Mouse (Mus musculus) layer of hippocampus, postnatal 36 days (tissue): ENCODE data around the gene Dusp27. TPM values are rescaled to one million over a fixed set of nuclear protein-coding genes. Genes with fewer than 3 reads are reported as not detected.

Experiments
- DNase-seq, 2 experiments: peaks; one replicate each; pipeline ENCODE4 v3.0.0; 2022
- total RNA-seq, 2 experiments: library from RNA; stranded (reverse); gene quantifications; 2 replicates each; pipeline ENCODE4 v1.2.3; 2021

The Dusp27 gene
- total RNA-seq, 2 experiments from 2014 or later: not detected

DNA sequence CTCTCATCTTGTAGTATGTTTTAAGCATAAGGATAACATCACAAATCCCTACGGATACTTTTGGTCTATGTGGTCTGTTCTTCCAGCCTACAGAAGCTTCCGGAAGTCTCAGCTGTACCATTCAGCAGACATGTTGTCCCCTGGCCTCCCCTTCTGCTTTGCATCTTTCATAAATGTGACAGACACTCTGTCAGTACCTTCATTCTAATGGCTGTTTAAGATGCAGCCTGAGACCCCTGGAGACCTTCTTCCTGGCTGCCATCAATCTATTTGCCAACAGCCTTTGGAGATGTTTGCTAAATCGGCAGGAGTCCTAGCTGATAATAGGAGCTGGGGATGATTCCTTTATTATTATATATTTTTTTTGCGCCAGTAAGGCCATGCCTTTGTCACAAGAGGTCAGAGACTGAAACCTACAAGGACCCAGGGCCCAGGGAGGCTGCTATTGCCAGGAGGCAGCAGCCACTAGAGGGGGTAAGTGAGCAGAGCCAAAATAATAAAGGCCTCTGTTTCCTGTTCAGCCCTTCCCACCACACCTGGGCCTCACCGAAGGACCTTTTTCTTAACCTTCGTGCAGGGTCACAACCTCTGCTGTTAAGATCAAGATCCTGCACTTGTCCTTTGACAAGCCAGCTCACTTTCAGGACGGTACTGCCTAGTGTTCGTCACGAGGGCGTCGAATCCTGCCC lies 24.7 kb downstream of the Dusp27 start:
- no peak for DNase-seq

DNA sequence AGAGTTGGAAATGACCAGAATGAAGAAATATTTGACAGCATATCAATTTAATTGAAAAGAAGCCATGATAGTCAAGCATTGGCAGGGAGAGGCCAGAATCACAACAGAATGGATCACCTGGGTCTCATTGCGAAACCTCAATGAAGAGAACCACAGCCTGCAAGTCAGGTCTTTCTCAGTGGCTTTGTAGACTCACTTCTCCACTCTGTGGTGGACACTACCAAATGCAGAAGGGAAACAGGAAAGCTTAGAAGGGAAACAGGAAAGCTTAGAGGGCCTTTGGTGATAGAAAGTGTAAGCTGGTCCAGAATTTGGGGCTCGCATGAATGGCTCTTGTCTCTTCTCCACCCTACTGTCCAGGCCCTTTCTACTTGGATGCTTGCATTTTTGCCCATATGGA lies 29.6 kb downstream of the Dusp27 start:
- no peak for DNase-seq

DNA sequence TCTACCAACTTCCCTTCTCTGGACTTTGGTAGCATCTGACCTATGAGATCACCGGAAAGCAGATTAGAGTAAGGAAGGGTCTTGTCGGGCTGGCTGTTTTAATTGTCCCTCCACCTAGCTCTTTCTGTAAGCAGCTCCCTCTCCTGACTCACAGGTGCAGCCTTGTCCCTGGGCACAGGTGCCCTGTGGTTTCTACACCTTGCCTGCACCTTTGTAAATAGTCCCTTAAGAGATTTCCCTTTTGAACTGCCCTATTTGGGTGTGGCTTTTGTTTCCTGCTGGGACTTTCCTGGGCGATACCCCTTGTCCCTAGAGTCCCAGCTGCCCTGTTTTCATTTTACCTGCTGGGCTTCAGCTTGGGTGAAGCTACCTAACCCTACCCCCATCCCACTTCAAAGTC lies 33.3 kb downstream of the Dusp27 start:
- no peak for DNase-seq

DNA sequence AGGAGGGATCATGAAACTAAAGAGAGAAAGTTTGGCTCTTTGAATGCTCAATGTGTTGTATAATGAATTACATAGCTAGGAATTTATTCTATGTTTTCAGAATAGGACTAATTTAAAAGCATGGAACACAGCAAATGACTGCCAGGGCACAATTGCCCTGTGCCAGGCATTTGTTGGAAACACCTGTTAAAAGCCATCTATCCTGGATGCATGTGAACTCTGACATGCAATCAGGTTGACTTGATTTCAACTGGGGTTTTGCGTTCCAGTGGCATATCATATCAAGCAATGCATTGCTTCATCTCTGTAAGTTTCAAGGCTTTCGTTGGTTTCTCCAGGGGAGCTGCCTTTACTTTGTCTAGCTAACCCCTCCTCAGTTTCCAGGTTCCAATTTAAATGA lies 37.4 kb downstream of the Dusp27 start:
- no peak for DNase-seq

DNA sequence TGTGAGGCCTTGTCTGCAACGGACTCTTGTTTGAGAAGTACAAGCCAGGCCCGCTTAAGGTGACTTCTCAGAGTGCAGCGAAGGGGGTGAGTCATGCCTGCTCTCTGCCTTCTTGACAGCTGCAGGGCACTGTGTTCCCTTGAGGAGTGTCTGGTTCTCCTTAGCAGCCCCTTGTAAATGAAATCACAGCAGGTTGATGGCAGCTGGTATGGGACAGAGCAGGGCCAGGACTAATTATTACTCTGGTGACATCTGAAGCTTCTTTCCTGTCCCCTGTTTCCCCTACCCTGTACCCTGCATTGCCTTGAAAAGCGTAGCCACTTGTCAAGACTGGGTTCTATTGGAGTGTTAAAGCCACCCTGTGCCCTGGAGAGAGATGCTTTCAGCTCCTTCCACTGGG lies 38.0 kb downstream of the Dusp27 start:
- DNase-seq: no peak

DNA sequence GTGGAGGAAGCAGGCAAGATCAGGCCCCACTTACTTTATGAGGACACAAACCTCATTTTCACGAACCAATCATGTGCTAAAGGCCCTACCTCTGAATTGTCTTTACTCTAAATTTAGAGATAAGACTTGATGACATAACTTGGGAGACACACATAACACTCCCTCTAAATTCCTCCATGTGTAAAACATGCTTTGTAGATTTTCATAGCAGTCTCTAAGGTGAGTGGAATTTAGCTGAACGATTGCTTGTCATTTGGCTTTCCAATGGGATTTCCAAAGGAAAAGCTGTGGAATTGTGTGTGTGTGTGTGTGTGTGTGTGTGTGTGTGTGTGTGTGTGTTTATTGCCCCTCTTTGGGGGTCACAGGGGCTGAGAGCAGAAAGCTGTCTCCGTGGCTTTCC lies 38.4 kb downstream of the Dusp27 start:
- DNase-seq: no peak

DNA sequence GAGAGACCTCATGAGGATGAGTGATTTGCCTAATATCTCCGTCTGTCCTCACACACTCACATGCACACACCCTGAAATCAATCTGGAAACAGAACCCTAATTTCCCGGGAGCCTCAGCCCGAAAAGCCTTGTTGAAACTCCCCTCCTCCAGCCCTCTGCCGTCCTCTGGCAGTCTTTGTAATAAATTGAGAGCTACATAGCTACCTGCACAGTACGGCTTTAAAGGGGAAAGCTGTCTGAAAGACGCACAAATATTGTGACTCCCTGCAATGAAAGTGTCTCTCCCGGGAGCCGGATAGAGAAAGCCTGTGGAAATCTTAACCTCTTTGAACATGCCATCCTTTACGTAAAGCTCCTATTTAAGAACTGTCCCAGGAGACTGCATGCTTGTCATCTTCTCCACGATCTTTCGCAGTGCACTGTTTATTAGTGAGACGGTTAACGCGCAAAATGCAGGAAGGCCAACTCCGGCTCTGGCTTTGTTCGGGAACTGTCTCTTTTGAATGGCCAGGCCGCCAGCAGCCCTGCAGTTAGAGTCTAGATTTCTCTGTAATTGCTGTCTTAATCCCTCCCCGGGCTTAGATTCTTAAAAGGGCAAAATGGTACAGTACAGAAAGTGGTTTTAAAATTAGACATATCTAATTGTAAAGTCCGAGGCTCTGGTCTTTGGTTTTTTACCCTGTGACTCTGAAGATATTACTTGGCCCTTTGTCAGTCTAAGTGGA lies 39.1 kb downstream of the Dusp27 start:
- DNase-seq: no peak

DNA sequence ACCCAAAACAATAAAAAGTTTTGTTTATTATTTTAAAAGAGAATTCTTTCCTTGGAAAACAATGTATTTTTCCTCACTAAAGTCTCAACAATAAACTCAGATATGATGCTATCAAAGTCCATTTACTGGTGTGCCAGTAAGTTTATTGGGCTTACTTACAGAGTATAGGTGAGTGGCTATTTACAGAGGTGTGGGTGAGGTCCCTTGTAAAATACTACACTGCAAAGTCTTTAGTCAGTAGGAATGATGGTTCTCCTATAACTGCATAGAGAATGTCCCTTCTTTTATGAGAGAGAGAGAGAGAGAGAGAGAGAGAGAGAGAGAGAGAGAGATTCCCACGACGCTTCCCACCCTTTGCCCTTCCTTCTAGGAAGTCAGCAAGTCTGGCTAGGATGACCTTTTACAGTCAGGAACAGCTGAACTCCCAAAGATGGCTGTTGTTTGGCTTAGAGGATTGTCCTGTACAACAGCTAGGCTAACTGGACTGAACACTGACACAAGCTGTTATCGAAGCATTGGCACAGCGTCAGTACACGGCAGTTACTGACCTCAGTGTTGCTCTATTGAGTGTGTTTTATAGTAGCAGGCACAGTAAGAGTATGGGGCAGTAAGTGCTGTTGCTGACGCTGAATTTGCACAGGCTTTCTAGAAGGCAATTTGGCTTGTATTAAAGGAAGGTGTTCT lies 50.5 kb downstream of the Dusp27 start:
- DNase-seq: no peak

DNA sequence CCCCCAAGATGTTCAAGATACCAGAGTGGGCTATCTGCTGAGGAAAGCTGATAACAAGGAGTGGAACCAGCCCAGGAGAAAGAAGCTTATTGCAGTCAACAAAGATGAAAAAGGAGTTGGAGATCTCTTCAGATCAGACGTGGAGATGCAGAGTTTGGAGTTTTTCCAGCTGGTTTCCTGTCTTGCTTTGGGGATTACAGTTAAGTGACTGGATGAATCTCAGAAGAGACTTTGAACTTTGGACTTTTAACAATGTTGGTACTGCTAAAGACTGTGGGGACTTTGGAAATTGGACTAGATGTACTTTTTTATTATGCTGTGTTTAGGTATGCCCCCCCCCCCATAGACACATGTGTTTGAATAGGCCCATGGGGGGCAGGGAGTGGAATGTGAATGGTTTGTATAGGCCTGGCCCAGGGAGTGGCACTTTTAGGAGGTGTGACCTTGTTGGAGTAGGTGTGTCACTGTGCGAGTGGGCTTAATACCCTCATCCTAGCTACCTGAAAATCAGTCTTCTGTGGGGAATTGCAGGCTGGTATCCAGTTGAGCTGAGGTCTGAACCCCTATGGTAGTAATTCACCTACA lies 59.8 kb downstream of the Dusp27 start:
- DNase-seq: no peak

DNA sequence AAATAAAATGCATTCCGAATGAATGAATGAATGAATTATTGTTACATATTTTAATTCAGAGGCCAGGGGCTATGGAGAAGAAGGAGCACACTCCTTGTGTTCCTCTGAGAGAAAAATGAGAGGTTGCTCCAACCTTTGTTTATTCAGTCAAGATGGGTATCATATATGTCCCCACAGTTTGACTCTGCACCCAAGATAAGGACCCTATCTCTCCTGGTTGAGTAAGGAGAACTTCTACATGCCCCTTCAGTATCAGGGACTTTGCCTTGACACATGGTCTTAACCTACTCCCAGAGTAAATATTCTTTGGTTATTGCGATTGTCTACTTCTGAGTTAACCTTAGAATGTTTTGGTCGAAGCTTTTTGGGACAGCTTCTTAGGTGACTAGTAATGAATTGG lies 63.9 kb downstream of the Dusp27 start:
- no peak for DNase-seq

DNA sequence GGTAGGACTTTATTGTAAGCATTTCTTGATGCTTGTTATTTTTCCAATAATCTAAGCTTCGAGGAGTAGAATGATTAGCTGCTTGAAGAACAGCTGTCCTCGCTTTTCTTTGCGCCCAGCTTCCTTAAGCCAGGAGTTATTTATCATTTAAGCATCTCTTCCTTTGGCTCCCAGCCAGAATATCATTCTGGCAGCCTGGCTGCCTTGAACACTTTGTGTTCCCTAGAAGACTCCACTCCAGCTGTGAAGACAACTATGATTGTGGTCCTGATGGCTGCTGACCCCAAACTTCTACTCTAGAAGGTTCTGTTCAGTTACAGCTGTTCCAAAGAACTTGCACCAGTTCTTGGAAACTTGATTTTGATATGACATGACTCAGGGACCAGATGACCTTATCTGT lies 66.2 kb downstream of the Dusp27 start:
- DNase-seq: no peak

DNA sequence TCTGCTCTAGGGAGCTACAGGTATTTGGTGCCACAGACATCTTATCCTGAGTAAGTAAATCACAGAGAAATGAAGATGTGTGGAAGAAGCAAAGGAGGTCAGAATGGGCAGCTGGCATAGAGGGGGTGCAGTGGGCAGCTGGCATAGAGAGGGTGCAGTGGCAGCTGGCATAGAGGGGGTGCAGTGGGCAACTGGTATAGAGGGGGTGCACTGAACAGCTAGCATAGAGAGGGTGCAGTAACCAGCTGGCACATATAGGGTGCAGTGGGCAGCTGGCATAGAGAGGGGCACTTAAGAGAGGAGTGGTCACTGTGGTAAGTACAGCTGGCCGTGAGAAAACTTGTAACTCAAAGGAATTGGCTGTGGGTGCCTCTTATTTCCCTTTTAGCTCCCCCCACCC lies 67.3 kb downstream of the Dusp27 start:
- DNase-seq: no peak

DNA sequence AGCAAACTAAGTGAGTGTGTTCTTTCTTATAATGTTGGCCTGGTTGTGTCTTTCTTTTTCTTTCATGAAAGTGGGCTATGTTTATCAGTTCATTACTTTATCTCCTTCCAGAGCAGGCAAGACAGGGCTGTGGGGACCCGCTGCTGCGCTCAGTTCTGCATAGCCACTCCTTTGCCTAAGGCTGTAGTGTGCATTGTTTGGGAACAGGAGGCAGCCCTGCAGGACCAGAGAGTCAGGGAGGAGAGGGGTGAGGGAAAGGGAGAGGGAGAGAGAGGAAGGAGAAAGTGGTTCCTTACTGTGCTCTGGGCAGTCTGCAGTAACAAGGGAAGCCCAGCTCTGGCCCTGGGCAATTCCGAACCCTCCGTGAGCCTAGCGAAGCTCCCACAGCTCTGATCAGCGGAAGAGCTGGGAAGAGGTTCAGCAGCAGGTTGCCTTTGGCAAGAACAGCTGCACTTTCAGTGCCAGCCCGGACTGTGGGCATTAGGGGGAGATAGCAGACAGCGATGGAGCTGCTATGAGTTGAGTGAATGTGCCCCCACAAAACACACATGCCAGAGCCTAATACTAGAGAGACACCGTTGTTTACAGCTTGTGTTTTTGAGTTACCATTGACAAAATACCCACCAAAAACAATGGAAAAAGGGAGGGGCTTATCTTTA lies 71.5 kb downstream of the Dusp27 start:
- no peak for DNase-seq

DNA sequence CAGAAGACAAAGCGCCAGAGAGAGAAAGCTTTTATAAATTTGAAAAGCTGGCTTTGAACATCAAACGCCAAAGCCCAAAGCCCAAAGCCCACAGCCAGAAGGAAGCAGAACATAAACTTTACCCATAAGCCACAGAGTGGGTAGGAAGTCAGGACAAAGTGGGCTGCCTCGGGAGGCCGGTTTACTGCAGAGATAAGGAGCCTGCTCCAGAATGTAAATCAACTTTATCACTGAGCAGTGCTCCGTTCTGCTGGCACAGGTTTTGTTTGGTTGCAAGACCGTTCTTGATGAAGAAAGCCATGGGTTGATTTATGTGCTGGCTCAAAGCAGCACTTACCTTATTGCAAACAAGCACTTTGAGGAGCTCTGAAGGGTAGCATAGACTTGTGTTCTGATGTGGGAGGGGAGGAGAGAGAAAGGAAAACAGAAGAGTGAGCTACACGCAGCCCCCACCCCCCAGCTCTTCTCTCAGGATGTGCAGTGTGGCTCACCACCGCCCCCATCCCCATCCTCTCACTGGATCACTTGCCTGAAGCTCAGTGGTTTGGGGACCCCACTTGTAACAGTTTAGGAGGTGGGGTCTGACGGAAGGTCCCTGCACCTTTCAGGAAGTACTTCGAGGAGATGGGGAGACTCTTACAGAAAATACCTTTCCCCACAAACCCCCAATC lies 74.3 kb downstream of the Dusp27 start:
- DNase-seq: no peak

DNA sequence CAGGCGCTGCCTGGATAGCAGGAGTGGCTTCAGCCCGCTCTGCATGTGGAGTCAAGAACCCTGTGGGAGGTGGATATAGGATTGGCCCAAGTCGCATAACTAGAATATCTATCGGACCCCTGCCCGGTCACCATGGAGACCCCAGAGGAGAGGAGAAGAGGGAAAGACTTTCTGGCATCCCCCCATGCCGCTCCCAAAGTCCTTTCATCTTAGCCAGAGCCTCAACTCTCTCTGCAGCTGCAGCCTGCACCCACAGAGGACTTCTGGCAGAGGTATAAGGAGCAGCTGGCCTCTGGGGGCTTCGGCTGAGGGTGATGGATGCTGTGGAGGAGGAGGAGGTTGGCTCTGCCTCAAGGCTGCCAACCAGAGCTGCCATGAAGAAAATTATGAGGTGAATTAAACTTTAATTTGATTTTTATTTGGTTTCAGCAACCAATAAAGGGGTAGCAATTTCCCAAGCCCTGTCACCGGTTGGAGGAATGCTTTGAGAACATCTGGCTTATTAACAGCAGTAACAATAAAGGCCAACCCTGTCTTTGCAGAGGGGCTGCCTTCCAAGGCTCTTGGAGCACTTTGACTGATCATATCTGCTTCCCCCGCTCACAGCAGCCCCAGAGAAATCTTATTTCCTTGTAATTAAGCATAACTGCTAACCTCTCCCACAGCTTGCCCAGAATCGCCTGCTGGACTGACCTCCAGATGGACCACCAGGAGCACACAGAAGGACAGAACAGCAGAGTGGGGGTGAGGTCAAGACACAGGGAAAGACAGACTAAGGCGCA lies 78.5 kb downstream of the Dusp27 start:
- DNase-seq: no peak

DNA sequence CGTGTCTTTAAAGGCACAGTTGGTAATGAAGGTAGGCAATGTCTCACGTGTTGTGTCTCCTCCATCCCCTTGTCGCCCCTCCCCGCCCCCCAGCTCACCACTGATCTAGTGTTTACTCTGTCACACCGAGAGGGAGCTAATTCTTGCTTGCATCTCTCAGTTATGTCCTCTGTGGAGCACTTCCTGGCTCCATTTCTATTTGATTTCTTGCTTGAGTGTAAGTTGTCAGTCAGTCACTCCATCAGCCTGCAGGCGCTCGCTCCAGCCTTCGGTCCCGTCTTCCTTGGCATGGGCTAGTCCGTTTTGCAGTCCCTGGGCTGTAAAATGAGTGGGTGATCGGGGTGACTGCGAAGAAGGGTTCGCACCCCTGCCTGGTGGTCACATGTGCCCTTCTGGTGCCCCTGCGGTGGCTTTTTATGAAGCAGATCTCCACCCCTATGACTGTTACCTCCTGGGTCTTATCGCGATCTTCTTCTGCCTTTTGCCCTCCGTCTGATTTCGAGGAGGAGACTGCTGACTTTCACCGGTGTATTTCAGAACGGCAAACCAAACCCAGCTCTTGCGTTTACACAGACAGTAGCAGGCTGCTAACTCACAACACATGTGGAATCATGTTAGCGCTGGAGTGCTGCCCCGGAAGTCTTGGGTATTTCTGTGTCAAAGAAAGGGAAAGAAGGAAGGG lies 79.4 kb downstream of the Dusp27 start:
- DNase-seq: peak in 1 of 2 experiments; percentile 5
